Mouse (Mus musculus) frontal cortex, adult (tissue): ENCODE measurements at regions not wholly inside any gene's neighbourhood (a gene's known extent, or its start where the extent isn't known, plus 50 kb on each side); places are given as distances from the start of the nearest gene placed in this dataset.

Experiments used
- ATAC-seq: cut with Nextera tagmentation; 2 replicates; pipeline ENCODE4 v1.9.2; 2017; ENCODE audit warnings: mild to moderate bottlenecking, moderate library complexity, mixed read lengths; ENCODE audit not compliant: low TSS enrichment

- no peak for ATAC-seq
Measured at GRCm38 (mm10) chr9:76896347-76896746, 149.2 kb downstream of the Tinag start.

GRCm38 (mm10) chr9:76881830-76882229 lies 163.8 kb downstream of the Tinag start:
- no peak for ATAC-seq

GRCm38 (mm10) chr9:76876020-76876419 lies 169.6 kb downstream of the Tinag start:
- ATAC-seq: no peak

- ATAC-seq: peak; percentile 64
Measured at GRCm38 (mm10) chr9:76872418-76872817, 173.2 kb downstream of the Tinag start.

GRCm38 (mm10) chr9:76869635-76870034 lies 176.0 kb downstream of the Tinag start:
- no peak for ATAC-seq

GRCm38 (mm10) chr9:76868633-76869032 lies 177.0 kb downstream of the Tinag start:
- ATAC-seq: no peak

- no peak for ATAC-seq
Measured at GRCm38 (mm10) chr9:76822173-76822572, 223.4 kb downstream of the Tinag start.

GRCm38 (mm10) chr9:76794951-76795350 lies 228.0 kb upstream of the Fam83b start:
- no peak for ATAC-seq

GRCm38 (mm10) chr9:76788654-76789053 lies 221.7 kb upstream of the Fam83b start:
- ATAC-seq: no peak
